ENCODE assay signal across 8 mouse cellular contexts in the genomic region with DNA sequence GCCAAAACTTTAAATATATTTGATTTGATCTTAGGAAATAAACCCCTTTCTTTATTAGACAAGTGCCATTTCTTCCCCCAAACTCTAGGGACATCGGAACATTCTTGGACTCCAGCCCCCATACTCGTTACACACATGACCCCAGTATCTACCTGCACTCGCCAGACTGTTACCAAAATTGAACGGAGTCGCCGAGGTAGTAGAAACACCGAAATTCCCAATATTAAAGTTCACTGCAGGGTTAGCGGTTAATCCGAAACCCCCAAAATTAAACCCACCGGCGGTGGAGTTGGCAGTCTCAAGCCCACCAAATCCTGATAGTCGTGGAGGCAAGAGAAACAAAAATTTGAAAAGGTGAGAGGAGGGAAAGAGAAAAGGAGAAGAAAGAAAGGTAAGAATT. TPM values are rescaled to one million over a fixed set of nuclear protein-coding genes. Genes with fewer than 3 reads are reported as not detected.
DNase-seq lines count a peak whose midpoint lies in the region; ATAC-seq and TF ChIP-seq lines count a peak whose summit lies in the region.

No protein-coding gene starts in this region.

- H3K27ac ChIP-seq in gastrocnemius, adult 2 months, result peak overlapping the region; percentile 91
- H3K27ac ChIP-seq in embryonic facial prominence, embryonic 13.5 days, result peak overlapping the region; percentile 86; the same call in 1 of the 2 replicates
- no peak overlapping the region for H3K27ac ChIP-seq in limb, embryonic 13.5 days

- H3K4me2 ChIP-seq in embryonic facial prominence, embryonic 13.5 days, result peak overlapping the region; percentile 83
- peak overlapping the region; percentile 85 for H3K4me2 ChIP-seq in limb, embryonic 13.5 days (replicated peaks)

- H3K27me3 ChIP-seq in embryonic facial prominence, embryonic 13.5 days, result no peaks in the 10 kb centered on the region
- H3K27me3 ChIP-seq in limb, embryonic 13.5 days, result no peaks in the 10 kb centered on the region

- peak overlapping the region; percentile 90 for H3K4me3 ChIP-seq in gastrocnemius, adult 2 months
- H3K4me3 ChIP-seq in embryonic facial prominence, embryonic 13.5 days, result peak overlapping the region; percentile 93
- H3K4me3 ChIP-seq in limb, embryonic 13.5 days, result peak overlapping the region; percentile 95

- WGBS in embryonic facial prominence, embryonic 13.5 days, result 2% methylated on average over 12 of the region's 12 CpGs
- WGBS in limb, embryonic 13.5 days, result under 1% methylated on average over 12 of the region's 12 CpGs

- DNase-seq in gastrocnemius, adult 2 months, result no peak
- no peak for DNase-seq in gastrocnemius, postnatal 25 days
- DNase-seq in 416B (ENCODE audit: low read depth), result peak; percentile 46
- DNase-seq in yolk sac, embryonic 10.5 days (ENCODE audit: low spot score), result no peak
- DNase-seq in urinary bladder, postnatal 10 days (ENCODE audit: low spot score), result no peak
- no peak for DNase-seq in kidney, adult 18-20 months

- peak overlapping the region; percentile 95 for H3K9ac ChIP-seq in embryonic facial prominence, embryonic 13.5 days
- peak overlapping the region; percentile 95 for H3K9ac ChIP-seq in limb, embryonic 13.5 days

- no peak for ATAC-seq in embryonic facial prominence, embryonic 13.5 days (ENCODE audit: insufficient number of reproducible peaks, insufficient read depth, low FRiP score, low TSS enrichment, low read depth)
- ATAC-seq in limb, embryonic 13.5 days (ENCODE audit: low FRiP score, low read depth), result no peak

- peaks cover 7% of the 10 kb centered on the region for H3K4me1 ChIP-seq in embryonic facial prominence, embryonic 13.5 days
- H3K4me1 ChIP-seq in limb, embryonic 13.5 days, result peaks cover 12% of the 10 kb centered on the region

- no peaks in the 10 kb centered on the region for H3K9me3 ChIP-seq in embryonic facial prominence, embryonic 13.5 days
- no peaks in the 10 kb centered on the region for H3K9me3 ChIP-seq in limb, embryonic 13.5 days

- intact Hi-C loops in gastrocnemius, adult 2 months (cut with DNase I), result no loop called here

- no peak for TF ChIP-seq CTCF in gastrocnemius, adult 2 months (IDR thresholded peaks at IDR 0.05)

- peaks cover 11% of the 10 kb centered on the region for H3K36me3 ChIP-seq in embryonic facial prominence, embryonic 13.5 days
- H3K36me3 ChIP-seq in limb, embryonic 13.5 days, result peaks cover 3% of the 10 kb centered on the region

RNA-seq across cellular contexts. Expression of a gene that starts 0.9 kb away (rescaled TPM):
- 10 to 100 TPM in 1 of 2 experiments, 1 to 10 TPM in 1; 8.9 to 12.5 TPM for total RNA-seq in gastrocnemius, adult 2 months (2021)
- 1 to 10 TPM; 9.1 to 9.7 TPM for total RNA-seq in gastrocnemius, postnatal 25 days (2021)
- polyA plus RNA-seq in embryonic facial prominence, embryonic 13.5 days (2015; fragmentation: Nextera tagmentation; extraction: Ambion mirVana), result 52.7 and 57.0 TPM in 2 replicates
- 55.2 and 60.2 TPM in 2 replicates for polyA plus RNA-seq in limb, embryonic 13.5 days (2015; fragmentation: Nextera tagmentation; extraction: Ambion mirVana)
